Mouse (Mus musculus): Measurements from ENCODE around the gene Clasrp.

The Clasrp gene

DNA sequence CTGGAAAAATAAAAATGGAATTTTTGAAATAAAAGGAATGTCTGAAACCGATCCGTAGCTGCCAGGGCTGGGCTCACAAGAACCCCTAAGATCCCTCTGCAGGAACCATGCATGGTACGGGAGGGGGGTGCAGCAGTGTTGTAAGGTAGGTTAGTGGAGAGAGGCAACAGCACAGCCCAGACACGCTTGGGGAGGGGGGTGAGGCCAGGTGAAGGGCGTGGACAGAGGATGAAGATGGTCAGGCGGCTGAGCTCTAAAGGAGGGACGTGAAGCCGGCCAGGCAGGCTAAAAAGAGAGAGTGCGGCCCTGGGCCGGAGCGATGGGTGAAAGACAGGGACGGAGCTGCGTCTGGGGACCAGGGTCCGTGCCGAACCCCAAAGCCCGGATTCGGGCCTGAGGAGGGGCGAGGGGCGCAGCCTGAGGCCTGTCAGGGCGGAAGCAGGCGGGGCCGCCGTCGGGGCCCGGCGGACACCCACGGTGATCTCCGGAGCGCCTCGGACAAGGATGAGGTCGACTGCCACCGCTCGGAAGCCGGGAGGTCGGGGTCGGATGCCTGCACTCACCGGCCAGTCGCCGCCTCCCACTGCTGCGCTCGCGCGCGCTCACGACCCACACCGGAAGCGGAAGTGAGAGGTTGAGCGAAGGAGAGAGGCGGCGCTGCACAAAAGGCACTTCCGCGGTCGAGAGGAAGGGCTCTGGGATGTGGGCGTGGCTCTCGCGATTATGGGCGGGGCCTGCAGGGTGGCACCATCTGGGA, at the start of gene Clasrp:
Clasrp (minus strand) TSS at position 638 of the 757 bp plus-strand sequence.
- DNase-seq (ENCODE audit: low read depth) = peak; percentile 96

GRCm38 (mm10) chr7:19652614-19653013, 48.3 kb upstream of the Clasrp start:
- DNase-seq (ENCODE audit: low read depth) = no peak

DNA sequence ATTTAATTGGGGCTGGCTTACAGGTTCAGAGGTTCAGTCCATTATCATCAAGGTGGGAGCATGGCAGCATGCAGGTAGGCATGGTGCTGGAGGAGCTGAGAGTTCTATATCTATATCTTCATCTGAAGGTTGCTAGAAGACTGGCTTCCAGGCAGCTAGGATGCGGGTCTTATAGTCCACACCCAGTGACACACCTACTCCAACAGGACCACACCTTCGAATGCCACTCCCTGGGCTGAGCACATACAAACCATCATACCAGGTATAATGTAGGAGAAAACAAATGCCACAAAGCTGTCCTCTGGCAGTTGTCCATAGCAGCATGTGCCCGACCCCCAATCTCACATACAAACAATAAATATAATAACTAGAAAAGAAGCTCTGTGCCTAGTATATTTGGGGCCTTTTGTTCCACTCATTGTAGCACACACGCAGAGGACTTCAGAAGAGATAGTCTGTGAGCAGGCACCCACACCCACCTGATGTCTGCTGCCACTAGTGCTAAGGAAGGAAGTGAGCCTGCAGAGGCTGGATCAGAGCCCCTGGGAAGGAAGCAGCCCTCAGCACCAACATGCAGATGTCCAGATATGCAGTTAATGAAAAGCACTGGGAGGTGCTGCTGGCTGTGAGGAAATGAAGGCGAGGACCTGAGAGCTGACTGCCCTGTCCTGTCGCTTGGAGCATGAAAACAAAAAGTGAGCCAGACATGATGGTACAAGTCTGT, 46.9 kb upstream of the Clasrp start:
- no peak for DNase-seq (ENCODE audit: low read depth)

GRCm38 (mm10) chr7:19641223-19641622, 36.9 kb upstream of the Clasrp start:
- no peak for DNase-seq (ENCODE audit: low read depth)

GRCm38 (mm10) chr7:19635074-19635827, 31.0 kb upstream of the Clasrp start:
- no peak for DNase-seq (ENCODE audit: low read depth)

- DNase-seq (ENCODE audit: low read depth) = no peak
These were observed 30.3 kb upstream of the Clasrp start for GRCm38 (mm10) chr7:19634591-19634990.

DNA sequence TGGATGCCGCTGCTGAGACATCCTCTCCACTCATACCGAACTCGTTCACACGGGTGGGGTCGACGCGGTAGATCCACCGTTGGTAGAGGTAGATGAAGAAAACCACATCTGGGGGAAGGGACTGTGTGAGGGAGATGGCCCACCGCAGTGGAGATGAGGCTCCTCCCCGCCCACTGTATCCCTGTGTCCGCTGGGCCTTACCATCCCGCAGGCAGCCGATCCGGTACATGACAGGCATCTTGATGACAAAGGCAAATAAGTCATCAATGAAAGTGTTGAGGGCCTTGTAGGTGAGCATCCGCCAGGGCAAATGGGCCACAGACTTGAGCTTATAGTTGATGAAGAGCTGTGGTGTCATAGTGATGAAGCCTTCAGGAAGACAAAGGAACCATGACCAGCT, 29.6 kb upstream of the Clasrp start:
- no peak for DNase-seq (ENCODE audit: low read depth)

DNA sequence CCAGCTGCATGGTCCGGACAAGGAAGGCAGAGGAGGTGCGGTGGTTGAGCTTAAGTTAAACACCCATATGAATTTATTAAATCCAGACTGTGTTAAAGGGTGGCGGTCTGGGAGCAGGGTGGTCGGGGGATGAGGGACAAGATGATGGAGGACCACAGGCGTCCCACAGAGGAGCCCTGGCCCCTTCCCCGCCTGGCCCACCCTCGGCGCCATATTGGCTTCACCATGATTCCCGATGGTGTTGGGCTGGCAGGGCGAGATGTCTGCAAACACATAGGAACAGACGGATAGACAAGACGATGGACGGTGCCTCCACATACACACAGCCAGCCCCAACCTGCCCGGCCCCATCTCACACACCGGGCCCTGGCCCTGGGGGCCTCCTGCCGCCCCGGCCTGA, 28.9 kb upstream of the Clasrp start:
- DNase-seq (ENCODE audit: low read depth) = no peak

DNA sequence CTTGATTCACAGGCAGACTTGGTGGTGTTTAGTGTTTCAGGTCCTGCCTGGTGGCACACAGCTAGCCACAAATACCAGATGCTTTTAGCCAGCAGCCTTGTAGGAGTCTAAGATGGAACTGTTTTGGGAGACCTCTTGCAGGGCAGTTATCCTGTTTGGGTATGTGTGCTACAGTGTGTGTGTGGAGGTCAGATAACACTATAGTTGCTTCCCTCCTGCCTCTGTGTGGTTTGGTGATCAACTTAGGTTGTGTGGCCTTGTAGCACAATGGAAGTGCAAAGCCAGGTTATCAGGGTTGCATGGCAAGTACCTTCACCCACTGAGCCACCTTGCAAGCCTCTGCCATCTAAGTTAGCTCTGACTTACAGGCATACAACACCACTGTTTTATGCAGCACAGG, 28.4 kb upstream of the Clasrp start:
- DNase-seq (ENCODE audit: low read depth) = no peak

- DNase-seq (ENCODE audit: low read depth) = no peak
These were observed 28.0 kb upstream of the Clasrp start for GRCm38 (mm10) chr7:19632275-19632674.

DNA sequence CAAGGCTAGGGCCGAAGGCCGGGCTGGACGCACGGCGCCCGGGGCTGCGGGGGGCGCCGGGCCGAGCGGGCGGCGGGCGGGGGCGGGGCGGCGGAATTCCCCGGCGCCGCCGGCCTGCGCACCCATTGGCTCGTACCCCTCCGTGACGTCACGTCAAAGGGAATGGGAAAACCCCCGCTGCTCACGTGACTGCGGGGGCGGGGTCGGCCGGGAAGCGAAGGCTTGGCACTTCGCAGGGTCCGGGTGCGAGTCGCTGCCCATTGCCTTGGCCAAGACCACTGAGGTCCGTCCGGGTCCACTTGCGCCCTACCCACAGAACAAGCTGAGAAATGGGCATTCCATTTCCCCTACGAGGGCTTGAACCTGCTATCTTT, 25.1 kb upstream of the Clasrp start, which contains the start of gene Relb:
Relb (minus strand) TSS at position 78 of the 374 bp plus-strand sequence.
- DNase-seq (ENCODE audit: low read depth) = peak; percentile 92

DNA sequence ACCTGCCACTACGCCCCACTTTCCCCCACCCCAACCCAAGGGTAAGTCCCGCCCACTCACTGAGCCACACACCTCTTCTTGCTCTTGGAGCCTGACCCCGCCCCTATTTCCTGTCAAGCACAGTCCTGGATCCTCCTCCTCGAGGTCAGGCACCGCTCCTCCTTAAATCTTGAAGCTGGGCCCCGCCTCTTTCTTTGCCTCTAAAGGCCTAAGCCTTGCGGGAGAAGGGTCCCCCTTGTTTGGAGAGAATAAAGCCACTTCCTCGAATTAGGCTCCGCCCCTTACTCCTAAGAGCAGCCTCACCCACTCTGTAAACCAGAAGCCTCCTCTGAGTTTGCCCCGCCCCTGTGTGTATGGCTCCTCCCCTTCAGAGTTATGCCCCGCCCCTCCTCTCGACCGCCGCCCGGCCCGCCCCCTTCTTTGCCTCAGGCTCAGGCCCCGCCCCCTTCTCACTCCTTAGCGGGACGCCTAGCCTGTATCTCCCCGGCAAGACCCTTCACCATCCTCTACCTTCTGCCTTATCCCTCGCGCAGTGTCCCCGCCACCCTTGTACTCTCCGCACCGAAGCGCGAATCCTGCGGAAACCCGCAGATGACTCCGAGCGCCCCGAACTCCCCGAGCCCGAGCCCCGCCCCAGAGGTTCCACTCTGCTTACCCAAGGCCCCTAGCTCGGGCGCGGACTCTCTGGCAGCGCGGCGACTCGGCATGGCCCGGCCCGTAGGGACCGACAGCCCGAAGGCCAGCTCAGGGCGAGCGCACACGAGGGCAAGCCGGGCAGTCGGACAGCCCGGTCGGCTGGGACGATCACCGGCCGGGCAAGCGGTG, 24.5 kb upstream of the Clasrp start:
- peak; percentile 99 for DNase-seq (ENCODE audit: low read depth)

- no peak for DNase-seq (ENCODE audit: low read depth)
These were observed 23.9 kb upstream of the Clasrp start for GRCm38 (mm10) chr7:19628192-19628535.

GRCm38 (mm10) chr7:19627721-19628120, 23.4 kb upstream of the Clasrp start:
- DNase-seq (ENCODE audit: low read depth) = no peak

DNA sequence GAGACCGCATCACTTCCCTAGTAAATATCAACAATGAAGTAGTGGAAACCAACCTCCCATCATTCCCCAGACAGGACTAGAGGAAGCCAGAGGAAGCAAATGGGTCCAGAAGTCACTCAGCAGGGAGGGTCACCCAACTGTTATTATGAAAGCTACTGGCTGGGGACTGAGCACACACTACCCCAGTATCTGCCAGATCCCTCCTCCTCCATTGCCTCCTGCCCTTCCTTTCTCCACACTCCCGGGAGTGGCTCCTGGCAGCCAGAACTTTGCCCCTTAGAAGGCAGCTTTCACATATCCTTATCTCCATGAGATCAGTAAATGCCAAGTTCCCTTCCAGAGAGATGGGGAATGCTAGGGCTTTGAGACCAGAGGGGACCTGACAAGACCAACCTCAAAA, 19.1 kb upstream of the Clasrp start:
- no peak for DNase-seq (ENCODE audit: low read depth)

DNA sequence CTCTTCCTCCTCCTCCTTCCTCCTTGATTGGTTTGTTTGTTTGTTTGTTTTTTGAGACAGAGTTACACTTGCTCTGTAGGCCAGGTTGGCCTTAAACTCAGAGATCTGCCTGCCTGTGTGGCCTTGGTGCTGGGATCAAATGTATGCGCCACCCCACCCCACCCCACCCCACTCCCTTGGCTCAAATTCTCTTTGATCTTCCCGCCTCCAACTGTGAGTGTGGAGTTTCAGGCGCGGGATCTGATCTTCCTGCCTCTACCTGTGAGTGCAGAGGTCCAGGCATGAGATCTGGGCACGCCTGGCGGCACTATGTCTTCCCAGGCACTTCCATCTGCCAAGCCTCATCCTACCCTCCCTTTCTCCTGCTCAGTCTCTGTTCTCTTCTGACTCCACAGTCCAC, 18.0 kb upstream of the Clasrp start:
- no peak for DNase-seq (ENCODE audit: low read depth)

DNA sequence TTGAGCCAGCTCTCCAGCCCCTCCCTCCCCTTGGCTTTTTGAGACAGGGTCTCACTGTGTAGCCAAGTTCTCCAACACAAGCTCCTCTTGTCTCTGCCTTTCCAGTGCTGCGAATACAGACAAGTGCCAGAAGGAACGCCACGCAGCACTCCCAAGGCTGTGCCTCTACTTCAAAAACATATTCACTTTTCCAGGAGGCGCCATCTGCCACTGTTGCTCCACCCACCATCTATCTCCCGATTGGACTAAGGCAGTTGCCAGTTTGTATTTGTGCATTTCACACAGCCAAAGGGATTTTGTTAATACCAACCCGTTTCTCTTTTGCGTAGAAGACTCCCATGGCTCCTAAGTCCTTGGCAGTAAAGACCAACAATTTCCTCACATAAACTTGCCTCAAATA, 16.5 kb upstream of the Clasrp start:
- DNase-seq (ENCODE audit: low read depth) = no peak

DNA sequence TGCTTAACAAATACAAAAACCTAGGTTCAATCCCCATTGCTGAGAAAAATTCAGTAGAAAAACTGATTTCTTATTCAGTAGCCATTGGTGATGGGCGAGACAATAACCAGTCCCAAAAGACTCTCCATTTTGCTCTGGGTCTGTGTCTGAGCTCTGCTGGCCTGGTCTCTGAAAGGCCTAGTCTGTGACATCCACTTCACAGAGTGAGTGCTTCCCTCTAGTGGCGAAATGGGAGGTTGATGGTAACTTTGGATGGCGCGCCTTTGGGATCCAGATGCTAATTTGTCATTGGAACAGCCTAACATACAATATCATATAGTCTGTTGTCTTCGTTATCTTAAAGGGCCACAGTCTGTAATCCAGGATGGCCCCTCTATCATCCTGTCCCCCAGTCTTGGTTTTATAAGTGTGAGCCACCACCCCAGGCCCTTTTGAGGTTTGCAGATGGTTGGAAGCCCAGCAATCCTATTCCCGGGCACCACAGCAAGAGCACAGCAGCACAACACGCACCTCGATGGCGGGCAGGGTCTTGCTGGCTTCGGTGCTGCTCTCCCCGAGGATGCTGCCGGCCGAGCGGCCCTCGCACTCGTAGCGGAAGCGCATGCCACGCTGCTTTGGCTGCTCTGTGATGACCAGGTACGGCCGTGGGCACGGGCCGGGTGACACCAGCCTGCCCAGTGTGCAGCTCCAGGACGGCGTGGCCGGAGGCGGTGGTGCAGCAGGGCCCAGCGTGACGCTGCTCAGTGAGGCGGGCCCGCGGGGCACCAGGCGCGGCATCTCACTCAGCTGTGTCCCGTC, 14.9 kb upstream of the Clasrp start:
- DNase-seq (ENCODE audit: low read depth) = peak; percentile 83

DNA sequence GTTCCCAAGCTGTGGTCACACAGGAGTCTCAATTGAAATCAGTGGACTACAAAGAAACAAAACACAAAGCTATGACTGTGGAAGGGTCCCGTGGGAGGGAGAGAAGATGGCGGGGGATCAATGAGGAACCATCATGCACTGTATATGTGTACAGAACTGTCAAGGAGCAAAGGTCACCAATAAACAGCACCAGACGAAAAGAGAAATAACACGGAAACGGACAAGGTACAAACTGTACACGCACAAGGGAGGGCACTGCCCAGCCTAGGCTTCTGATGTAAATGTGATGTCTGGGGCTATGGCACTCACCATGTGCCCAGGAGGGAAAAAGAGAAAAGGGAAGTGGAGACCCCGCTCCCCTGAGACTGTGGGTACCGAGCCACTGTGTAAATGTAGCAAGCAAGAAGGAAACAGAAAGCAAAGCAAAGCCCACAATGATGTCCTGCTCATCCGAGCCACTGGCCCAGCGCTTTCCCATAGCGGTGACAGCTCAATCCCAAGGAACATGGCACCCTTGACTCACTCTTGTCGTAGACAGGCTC, 10.8 kb upstream of the Clasrp start:
- no peak for DNase-seq (ENCODE audit: low read depth)

DNA sequence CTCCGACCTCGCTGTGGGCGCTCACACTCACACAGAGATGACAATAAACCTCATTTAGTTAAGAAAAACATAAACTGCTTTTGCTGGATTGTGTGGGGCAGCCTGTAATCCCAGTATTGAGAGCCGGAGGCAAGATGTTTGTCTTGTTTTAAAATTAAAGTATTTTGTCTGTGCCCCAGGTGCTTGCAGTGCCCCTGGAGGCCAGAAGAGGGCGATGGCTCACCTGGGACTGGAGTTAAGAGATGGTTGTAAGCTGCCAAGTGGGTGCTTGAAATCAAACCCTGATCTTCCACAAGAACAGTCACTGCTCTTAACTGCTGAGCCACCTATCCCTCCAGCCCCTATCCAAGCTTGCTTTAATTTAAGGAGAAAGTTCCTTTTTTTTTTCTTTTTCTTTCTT, 6.7 kb upstream of the Clasrp start:
- no peak for DNase-seq (ENCODE audit: low read depth)

Measured in naive thymus-derived CD4-positive, alpha-beta T cell, adult 2 months (primary cell).